Mouse (Mus musculus): Measurements from ENCODE around the gene Syde2. TPM values are rescaled to one million over a fixed set of nuclear protein-coding genes. Genes with fewer than 3 reads are reported as not detected.
"Not testable (repeated sequence)": the region's sequence is repeated elsewhere in the genome, so short reads cannot be mapped to it uniquely, and the experiment has no call there.

Syde2 gene
- polyA plus RNA-seq, 1 experiment = 1.3 TPM

DNA sequence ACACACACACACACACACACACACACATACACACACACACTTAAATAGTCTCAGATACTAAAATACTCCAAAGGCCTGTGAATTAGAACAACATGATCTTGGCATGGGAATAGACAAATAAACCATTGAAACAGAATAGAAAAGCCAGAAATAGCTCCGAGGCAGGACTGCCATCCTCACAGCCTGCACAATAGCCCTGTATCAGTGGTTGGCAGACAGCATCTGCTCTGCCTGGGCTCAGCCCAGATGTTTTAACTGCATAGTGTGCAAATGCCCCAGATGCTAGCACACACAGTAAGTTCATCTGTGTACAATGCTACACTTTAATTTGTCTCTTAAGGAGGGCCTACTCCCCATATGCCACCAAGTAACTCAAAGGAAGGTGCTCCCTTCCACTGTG, 27.8 kb upstream of the Syde2 start:
- no peak overlapping the region for H3K27ac ChIP-seq (ENCODE audit: insufficient read depth, low read length)
- H3K4me3 ChIP-seq (replicated peaks; ENCODE audit: insufficient read depth, low read depth, low read length) = no peak overlapping the region
- H3K27me3 ChIP-seq (ENCODE audit: control insufficient read depth, insufficient read depth, low read length) = no peaks in the 10 kb centered on the region; the same call in 1 of the 2 replicates
- WGBS = 52% methylated on average over 1 of the region's 1 CpGs
- TF ChIP-seq POLR2A (IDR thresholded peaks at IDR 0.05; ENCODE audit: borderline replicate concordance, insufficient read depth, low read length) (no peak), CTCF (IDR thresholded peaks at IDR 0.05; ENCODE audit: borderline replicate concordance, insufficient read depth, low read depth, low read length) (no peak)
- no peak for DNase-seq
- H3K4me1 ChIP-seq (ENCODE audit: control insufficient read depth, insufficient read depth, low read length) = no peaks in the 10 kb centered on the region

DNA sequence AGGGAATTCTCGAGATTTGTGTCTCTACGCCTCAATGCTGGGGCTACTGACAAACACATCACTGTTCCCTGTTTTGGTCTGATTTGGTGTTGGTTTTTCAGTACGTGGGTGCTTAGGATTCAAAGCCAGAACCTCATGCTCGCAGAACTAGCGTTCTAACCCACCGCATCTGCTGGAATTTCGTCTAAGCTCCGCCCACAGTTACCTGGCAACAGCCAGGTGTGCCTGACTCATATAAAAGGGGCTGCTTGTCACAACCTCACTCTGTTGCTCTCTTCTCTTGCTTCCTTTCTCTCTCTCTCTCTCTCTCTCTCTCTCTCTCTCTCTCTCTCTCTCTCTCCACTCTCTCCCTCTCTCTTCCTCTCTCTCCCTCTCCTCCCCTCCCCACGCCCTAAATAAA, 25.3 kb upstream of the Syde2 start:
- Histone ChIP-seq H3K27me3 (ENCODE audit: control insufficient read depth, insufficient read depth, low read length) (no peaks in the 10 kb centered on the region; the same call in 1 of the 2 replicates), H3K27ac (ENCODE audit: insufficient read depth, low read length) (no peak overlapping the region), H3K4me1 (ENCODE audit: control insufficient read depth, insufficient read depth, low read length) (no peaks in the 10 kb centered on the region), H3K4me3 (replicated peaks; ENCODE audit: insufficient read depth, low read depth, low read length) (no peak overlapping the region)
- DNase-seq = no peak
- WGBS = 27% methylated on average over 9 of the region's 9 CpGs
- no peak for TF ChIP-seq CTCF (IDR thresholded peaks at IDR 0.05; ENCODE audit: borderline replicate concordance, insufficient read depth, low read depth, low read length)

DNA sequence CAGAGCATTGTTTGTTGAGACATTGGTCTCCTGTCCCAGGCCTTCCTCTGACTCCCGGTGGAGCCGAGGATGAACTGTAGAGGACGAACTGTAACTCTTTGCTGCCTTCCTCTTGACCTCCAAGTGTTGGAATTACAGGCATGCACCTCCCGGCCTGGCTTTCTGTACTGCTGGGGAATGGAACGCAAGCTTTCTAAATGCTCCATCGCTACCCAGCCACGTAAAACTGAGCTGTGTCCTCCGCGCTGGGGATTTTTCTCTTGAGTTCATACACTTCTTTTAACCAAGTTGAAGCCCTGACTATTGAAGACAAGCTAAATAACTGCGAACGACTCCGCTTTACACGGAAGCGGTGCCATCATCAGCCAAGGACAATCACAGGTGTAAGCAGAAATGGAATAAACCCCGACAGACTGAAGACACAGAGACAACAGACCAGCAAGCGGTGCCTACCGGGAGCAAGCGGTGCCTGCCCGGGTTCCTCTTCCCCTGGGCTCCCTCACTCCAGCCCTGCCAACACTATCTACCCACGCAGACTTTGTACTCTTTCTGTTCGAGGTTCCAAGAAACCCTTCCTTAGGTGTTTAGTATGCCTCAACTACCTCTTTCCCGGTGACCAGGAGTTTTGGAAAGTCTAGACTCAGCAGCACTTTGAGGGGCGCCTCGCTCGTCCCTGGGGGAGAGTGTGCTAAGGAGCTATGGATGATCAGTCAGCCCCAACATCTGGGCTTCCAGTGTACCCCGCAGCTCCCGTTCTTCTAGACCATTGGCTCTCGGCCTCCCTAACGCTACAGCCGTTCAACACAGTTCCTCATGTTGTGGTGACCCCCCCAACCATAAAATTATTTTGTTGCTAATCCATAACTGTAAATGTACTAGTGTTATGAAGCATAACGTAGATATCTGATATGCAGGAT, 24.3 kb upstream of the Syde2 start:
- no peaks in the 10 kb centered on the region; the same call in 1 of the 2 replicates for H3K27me3 ChIP-seq (ENCODE audit: control insufficient read depth, insufficient read depth, low read length)
- TF ChIP-seq POLR2A (IDR thresholded peaks at IDR 0.05; ENCODE audit: borderline replicate concordance, insufficient read depth, low read length) (no peak), CTCF (IDR thresholded peaks at IDR 0.05; ENCODE audit: borderline replicate concordance, insufficient read depth, low read depth, low read length) (no peak)
- DNase-seq = no peak
- no peaks in the 10 kb centered on the region for H3K4me1 ChIP-seq (ENCODE audit: control insufficient read depth, insufficient read depth, low read length)
- H3K27ac ChIP-seq (ENCODE audit: insufficient read depth, low read length) = no peak overlapping the region
- 26% methylated on average over 31 of the region's 31 CpGs for WGBS
- no peak overlapping the region for H3K4me3 ChIP-seq (replicated peaks; ENCODE audit: insufficient read depth, low read depth, low read length)

DNA sequence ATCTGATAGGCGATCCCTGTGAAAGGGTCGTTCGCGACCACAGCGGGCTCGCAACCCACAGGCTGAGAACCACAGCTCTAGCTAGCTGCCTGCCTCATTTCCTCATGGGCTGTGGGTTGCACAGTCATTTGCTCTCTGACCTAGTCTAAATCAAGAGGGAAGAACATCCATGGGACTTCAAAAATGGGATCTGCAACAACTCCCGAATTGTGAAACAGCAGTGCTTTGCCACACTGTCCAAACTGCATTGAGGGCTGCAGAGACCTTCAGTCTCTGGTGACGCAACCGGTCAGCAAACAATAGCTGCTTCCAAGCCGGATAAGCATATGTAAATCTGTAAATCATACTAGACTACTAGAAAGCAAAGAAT, 23.7 kb upstream of the Syde2 start:
- H3K27ac ChIP-seq (ENCODE audit: insufficient read depth, low read length) = no peak overlapping the region
- DNase-seq = no peak
- H3K4me3 ChIP-seq (replicated peaks; ENCODE audit: insufficient read depth, low read depth, low read length) = no peak overlapping the region
- TF ChIP-seq POLR2A (IDR thresholded peaks at IDR 0.05; ENCODE audit: borderline replicate concordance, insufficient read depth, low read length) = no peak
- TF ChIP-seq CTCF (IDR thresholded peaks at IDR 0.05; ENCODE audit: borderline replicate concordance, insufficient read depth, low read depth, low read length) = no peak
- WGBS = 39% methylated on average over 10 of the region's 10 CpGs
- H3K27me3 ChIP-seq (ENCODE audit: control insufficient read depth, insufficient read depth, low read length) = no peaks in the 10 kb centered on the region; the same call in 1 of the 2 replicates
- H3K4me1 ChIP-seq (ENCODE audit: control insufficient read depth, insufficient read depth, low read length) = no peaks in the 10 kb centered on the region

DNA sequence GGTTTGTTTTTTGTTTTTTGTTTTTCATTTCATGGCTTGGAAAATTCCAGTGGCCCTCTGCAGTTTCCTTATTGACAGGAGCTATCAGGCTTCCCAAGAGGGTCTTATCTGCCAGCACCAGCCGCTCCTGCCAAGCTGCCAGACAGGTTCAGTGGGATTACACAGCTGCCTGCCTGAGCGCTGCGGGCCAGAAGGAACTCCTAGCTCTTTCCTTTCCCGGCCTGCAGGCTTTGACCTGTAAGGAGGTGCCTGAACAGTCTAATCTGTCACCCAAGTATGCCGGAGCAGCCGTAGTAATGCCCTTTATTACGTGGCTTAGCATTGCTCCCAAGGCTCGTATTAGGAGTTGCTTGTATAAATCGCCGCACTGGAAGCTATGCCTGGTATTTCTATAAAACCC, 23.2 kb upstream of the Syde2 start:
- Histone ChIP-seq H3K27ac (ENCODE audit: insufficient read depth, low read length) (no peak overlapping the region), H3K27me3 (ENCODE audit: control insufficient read depth, insufficient read depth, low read length) (no peaks in the 10 kb centered on the region; the same call in 1 of the 2 replicates), H3K4me1 (ENCODE audit: control insufficient read depth, insufficient read depth, low read length) (no peaks in the 10 kb centered on the region), H3K4me3 (replicated peaks; ENCODE audit: insufficient read depth, low read depth, low read length) (no peak overlapping the region)
- TF ChIP-seq CTCF (IDR thresholded peaks at IDR 0.05; ENCODE audit: borderline replicate concordance, insufficient read depth, low read depth, low read length) (no peak), POLR2A (IDR thresholded peaks at IDR 0.05; ENCODE audit: borderline replicate concordance, insufficient read depth, low read length) (no peak)
- DNase-seq = no peak
- 31% methylated on average over 10 of the region's 10 CpGs for WGBS

DNA sequence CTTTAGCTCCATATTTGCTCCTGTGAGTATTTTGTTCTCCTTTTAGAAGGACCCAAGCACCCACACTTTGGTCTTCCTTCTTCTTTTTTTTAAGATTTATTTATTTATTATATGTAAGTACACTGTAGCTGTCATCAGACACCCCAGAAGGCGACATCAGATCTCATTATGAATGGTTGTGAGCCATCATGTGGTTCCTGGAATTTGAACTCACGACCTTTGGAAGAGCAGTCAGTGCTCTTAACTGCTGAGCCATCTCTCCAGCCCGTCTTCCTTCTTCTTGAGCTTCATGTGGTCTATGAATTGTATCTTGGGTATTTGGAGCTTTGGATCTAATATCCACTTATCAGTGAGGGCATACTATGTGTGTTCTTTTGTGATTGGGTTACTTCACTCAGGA, 22.1 kb upstream of the Syde2 start:
- not testable (repeated sequence) for H3K4me1 ChIP-seq (ENCODE audit: control insufficient read depth, insufficient read depth, low read length); H3K4me3 ChIP-seq (replicated peaks; ENCODE audit: insufficient read depth, low read depth, low read length); H3K27me3 ChIP-seq (ENCODE audit: control insufficient read depth, insufficient read depth, low read length); DNase-seq; H3K27ac ChIP-seq (ENCODE audit: insufficient read depth, low read length)
- 83% methylated on average over 3 of the region's 3 CpGs for WGBS

DNA sequence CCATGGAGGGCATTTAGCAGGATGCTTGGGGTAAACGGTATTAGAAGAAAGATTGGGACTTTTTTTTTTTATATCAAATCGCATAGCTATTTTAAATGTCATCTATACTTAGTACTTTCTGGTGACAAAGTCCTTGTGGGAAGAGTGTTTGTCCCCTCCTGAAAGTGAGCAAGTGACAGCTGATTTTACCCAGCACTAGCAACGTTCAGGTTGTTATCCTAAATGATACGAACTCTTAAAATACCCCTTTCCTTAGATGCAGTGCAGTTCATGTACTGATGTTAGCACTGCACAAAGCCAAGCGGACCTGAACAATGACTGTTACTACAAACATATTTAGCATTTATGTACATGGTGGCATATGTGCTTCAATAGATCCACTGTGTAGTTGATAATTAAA, 20.9 kb upstream of the Syde2 start:
- 91% methylated on average over 5 of the region's 5 CpGs for WGBS
- TF ChIP-seq POLR2A (IDR thresholded peaks at IDR 0.05; ENCODE audit: borderline replicate concordance, insufficient read depth, low read length) = no peak
- Histone ChIP-seq H3K27me3 (ENCODE audit: control insufficient read depth, insufficient read depth, low read length) (no peaks in the 10 kb centered on the region; the same call in 1 of the 2 replicates), H3K4me3 (replicated peaks; ENCODE audit: insufficient read depth, low read depth, low read length) (no peak overlapping the region), H3K4me1 (ENCODE audit: control insufficient read depth, insufficient read depth, low read length) (no peaks in the 10 kb centered on the region), H3K27ac (ENCODE audit: insufficient read depth, low read length) (no peak overlapping the region)
- DNase-seq = no peak

DNA sequence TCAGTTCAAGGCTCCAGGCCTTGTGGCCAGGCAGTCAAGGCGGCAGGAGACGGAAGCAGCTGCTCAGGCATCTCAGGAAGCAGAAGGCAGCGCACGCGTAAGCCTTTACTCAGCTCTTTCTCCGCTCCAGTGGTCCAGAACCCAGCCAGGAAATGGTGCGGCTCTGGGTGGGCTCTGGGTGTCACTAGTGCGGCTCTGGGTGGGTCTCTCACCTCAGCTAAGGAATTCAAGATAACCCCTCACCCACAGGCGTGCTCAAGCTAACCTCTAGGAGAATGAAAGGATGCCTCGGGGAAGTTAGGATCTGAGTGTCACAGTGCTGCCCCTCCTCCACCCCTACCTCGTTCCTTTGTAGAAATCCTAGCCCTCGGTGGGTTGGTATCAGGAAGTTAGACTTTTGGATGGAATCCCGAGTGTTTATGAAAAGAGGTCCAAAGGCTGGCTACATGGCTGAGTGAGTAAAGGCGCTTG, 18.6 kb upstream of the Syde2 start:
- 37% methylated on average over 14 of the region's 14 CpGs for WGBS
- DNase-seq = no peak
- no peak for TF ChIP-seq POLR2A (IDR thresholded peaks at IDR 0.05; ENCODE audit: borderline replicate concordance, insufficient read depth, low read length)
- TF ChIP-seq CTCF (IDR thresholded peaks at IDR 0.05; ENCODE audit: borderline replicate concordance, insufficient read depth, low read depth, low read length) = no peak
- H3K4me3 ChIP-seq (replicated peaks; ENCODE audit: insufficient read depth, low read depth, low read length) = no peak overlapping the region
- no peaks in the 10 kb centered on the region for H3K4me1 ChIP-seq (ENCODE audit: control insufficient read depth, insufficient read depth, low read length)
- H3K27ac ChIP-seq (ENCODE audit: insufficient read depth, low read length) = no peak overlapping the region
- H3K27me3 ChIP-seq (ENCODE audit: control insufficient read depth, insufficient read depth, low read length) = no peaks in the 10 kb centered on the region

Measured in cerebellum, adult 2 months (tissue).